Mouse (Mus musculus) bone marrow, adult 2 months (tissue): ENCODE results near the gene 2610528J11Rik. TPM values are rescaled to one million over a fixed set of nuclear protein-coding genes. Genes with fewer than 3 reads are reported as not detected.

Experiments used
- H3K27ac ChIP-seq: fragments of 200-500 bp; 2 replicates; pipeline ENCODE4 v1.5.1; 2012; ENCODE audit warnings: low read depth, mild to moderate bottlenecking, control low read depth, inconsistent platforms, low read length; ENCODE audit not compliant: control insufficient read depth, poor library complexity, insufficient read depth
- H3K4me1 ChIP-seq: fragments of 200-500 bp; 2 replicates; pipeline ENCODE4 v1.6.1; 2011; ENCODE audit warnings: low read length; ENCODE audit not compliant: control insufficient read depth, insufficient read depth
- H3K4me3 ChIP-seq: fragments of 200-500 bp; replicated peaks from 2 replicates; pipeline ENCODE3; 2011; ENCODE audit warnings: mild to moderate bottlenecking, low read depth, low read length, control low read depth; ENCODE audit not compliant: control insufficient read depth
- CTCF ChIP-seq: fragments of 200-500 bp; IDR thresholded peaks from 2 replicates; pipeline ENCODE4 v1.5.1; 2011; ENCODE audit warnings: low read length, control low read depth; ENCODE audit not compliant: control insufficient read depth, insufficient read depth
- POLR2A ChIP-seq: fragments of 200-500 bp; IDR thresholded peaks from 2 replicates; pipeline ENCODE4 v1.6.1; 2011; ENCODE audit warnings: low read depth, mild to moderate bottlenecking, control low read depth, low read length, borderline replicate concordance; ENCODE audit not compliant: control insufficient read depth
- WGBS: fragments of 180-500 bp; shearing (Covaris S2); methylation state at CpG from one replicate; pipeline ENCODE4 v1.1.7; 2018; 5-methylcytosine and 5-hydroxymethylcytosine counted together
- polyA plus RNA-seq: library from polyadenylated mRNA; stranded (reverse); fragments of >200 nt; gene quantifications from 2 replicates; pipeline ENCODE4 v1.2.4, GENCODE M21; 2011; ENCODE audit warnings: low replicate concordance; ENCODE audit not compliant: missing spikeins, insufficient read depth, insufficient read length

Gene 2610528J11Rik
- polyA plus RNA-seq, 1 experiment, result 2.1 TPM

- Histone ChIP-seq H3K4me3 (no peak overlapping the region), H3K4me1 (no peaks in the 10 kb centered on the region), H3K27ac (no peak overlapping the region)
- 62% methylated on average over 10 of the region's 10 CpGs for WGBS
- TF ChIP-seq CTCF, result no peak
- TF ChIP-seq POLR2A, result no peak
Measured at GRCm38 (mm10) chr4:118568709-118569108, 41.9 kb downstream of the 2610528J11Rik start.

GRCm38 (mm10) chr4:118569320-118569719 is 42.5 kb downstream of the 2610528J11Rik start:
- no peak overlapping the region for H3K27ac ChIP-seq
- no peak for TF ChIP-seq POLR2A
- no peak for TF ChIP-seq CTCF
- H3K4me1 ChIP-seq, result no peaks in the 10 kb centered on the region
- WGBS, result 84% methylated on average over 23 of the region's 23 CpGs
- H3K4me3 ChIP-seq, result no peak overlapping the region

- WGBS, result 49% methylated on average over 15 of the region's 15 CpGs
- no peaks in the 10 kb centered on the region for H3K4me1 ChIP-seq
- no peak overlapping the region for H3K27ac ChIP-seq
- no peak overlapping the region for H3K4me3 ChIP-seq
- no peak for TF ChIP-seq POLR2A
- no peak for TF ChIP-seq CTCF
Measured at GRCm38 (mm10) chr4:118571441-118571840, 44.6 kb downstream of the 2610528J11Rik start.

GRCm38 (mm10) chr4:118576097-118576496 is 49.3 kb downstream of the 2610528J11Rik start:
- H3K4me1 ChIP-seq, result no peaks in the 10 kb centered on the region
- no peak for TF ChIP-seq POLR2A
- peak; percentile 88 for TF ChIP-seq CTCF
- H3K27ac ChIP-seq, result no peak overlapping the region
- no peak overlapping the region for H3K4me3 ChIP-seq
- 10% methylated on average over 6 of the region's 6 CpGs for WGBS

- WGBS, result 41% methylated on average over 13 of the region's 13 CpGs
- H3K27ac ChIP-seq, result no peak overlapping the region
- TF ChIP-seq CTCF, result peak; percentile 69
- TF ChIP-seq POLR2A, result no peak
- no peak overlapping the region for H3K4me3 ChIP-seq
- H3K4me1 ChIP-seq, result no peaks in the 10 kb centered on the region
Measured at GRCm38 (mm10) chr4:118579313-118579712, 52.5 kb downstream of the 2610528J11Rik start.

Other genes starting within 250 kb of the 2610528J11Rik start
- 1.1 and 7.4 TPM in 2 replicates for gene Ptprf, start 235.6 kb upstream of the 2610528J11Rik start, polyA plus RNA-seq
- 17.0 and 34.6 TPM in 2 replicates for gene Szt2, start 117.7 kb upstream of the 2610528J11Rik start, polyA plus RNA-seq
- 45.2 and 67.4 TPM in 2 replicates for gene Med8, start 117.7 kb upstream of the 2610528J11Rik start, polyA plus RNA-seq
- 36.1 and 99.5 TPM in 2 replicates for gene Elovl1, start 98.9 kb upstream of the 2610528J11Rik start, polyA plus RNA-seq
- 58.8 and 92.1 TPM in 2 replicates for gene Cdc20, start 89.6 kb upstream of the 2610528J11Rik start, polyA plus RNA-seq
- gene Mpl, start 69.5 kb upstream of the 2610528J11Rik start, polyA plus RNA-seq, result 10.3 and 13.1 TPM in 2 replicates
- 2.7 and 4.5 TPM in 2 replicates for gene Tie1, start 36.9 kb upstream of the 2610528J11Rik start, polyA plus RNA-seq
- not detected in 2 replicates for gene Tmem125, start 17.0 kb downstream of the 2610528J11Rik start, polyA plus RNA-seq
- gene Cfap57, start 93.8 kb downstream of the 2610528J11Rik start, polyA plus RNA-seq, result not detected in 2 replicates
- 29.3 and 57.7 TPM in 2 replicates for gene Ebna1bp2, start 93.8 kb downstream of the 2610528J11Rik start, polyA plus RNA-seq
- not detected in 2 replicates for gene Olfr62, start 132.0 kb downstream of the 2610528J11Rik start, polyA plus RNA-seq
- gene Olfr1342, start 165.8 kb downstream of the 2610528J11Rik start, polyA plus RNA-seq, result not detected in 2 replicates
- not detected in 2 replicates for gene Olfr1341, start 176.5 kb downstream of the 2610528J11Rik start, polyA plus RNA-seq
- gene Olfr1340, start 193.1 kb downstream of the 2610528J11Rik start, polyA plus RNA-seq, result not detected in 2 replicates
- gene Olfr1339, start 205.2 kb downstream of the 2610528J11Rik start, polyA plus RNA-seq, result not detected in 2 replicates
- gene Olfr1338, start 231.7 kb downstream of the 2610528J11Rik start, polyA plus RNA-seq, result 0.50 TPM in 1 of 2 replicates, not detected in the other